Mouse (Mus musculus) embryonic facial prominence, embryonic 15.5 days (tissue): ENCODE measurements at regions not wholly inside any gene's neighbourhood (a gene's known extent, or its start where the extent isn't known, plus 50 kb on each side); places are given as distances from the start of the nearest gene placed in this dataset.

Experiments
- ATAC-seq: fragments of 200-750 bp; cut with Nextera tagmentation; 2 replicates; pipeline ENCODE4 v1.8.0; 2017; ENCODE audit warnings: low read depth, moderate TSS enrichment; ENCODE audit not compliant: insufficient number of reproducible peaks, low FRiP score, low TSS enrichment
- H3K27ac ChIP-seq: fragments of 300-500 bp; sonication (generic); replicated peaks from 2 replicates; pipeline ENCODE4 v1.5.1; 2015; ENCODE audit warnings: mild to moderate bottlenecking, inconsistent platforms
- H3K27me3 ChIP-seq: fragments of 300-500 bp; sonication (generic); 2 replicates; pipeline ENCODE4 v1.6.1; 2015; ENCODE audit warnings: inconsistent platforms
- H3K36me3 ChIP-seq: fragments of 300-500 bp; sonication (generic); 2 replicates; pipeline ENCODE4 v1.6.1; 2015; ENCODE audit warnings: mild to moderate bottlenecking, inconsistent platforms
- H3K4me1 ChIP-seq: fragments of 300-500 bp; sonication (generic); 2 replicates; pipeline ENCODE4 v1.6.1; 2015; ENCODE audit warnings: inconsistent platforms
- H3K4me2 ChIP-seq: fragments of 300-500 bp; sonication (generic); replicated peaks from 2 replicates; pipeline ENCODE4 v1.6.1; 2015; ENCODE audit warnings: mild to moderate bottlenecking, inconsistent platforms
- H3K4me3 ChIP-seq: fragments of 300-500 bp; sonication (generic); replicated peaks from 2 replicates; pipeline ENCODE4 v1.5.1; 2015; ENCODE audit warnings: mild to moderate bottlenecking, inconsistent platforms
- H3K9ac ChIP-seq: fragments of 300-500 bp; sonication (generic); 2 replicates; pipeline ENCODE4 v1.6.1; 2015; ENCODE audit warnings: inconsistent platforms
- H3K9me3 ChIP-seq: fragments of 300-500 bp; sonication (generic); replicated peaks from 2 replicates; pipeline ENCODE4 v1.6.1; 2016; ENCODE audit warnings: inconsistent platforms
- WGBS: fragments of 180-500 bp; shearing (Covaris S2); methylation state at CpG from one replicate; pipeline ENCODE4 v1.1.7; 2015; 5-methylcytosine and 5-hydroxymethylcytosine counted together

GRCm38 (mm10) chr1:61221131-61221530 is 243.4 kb downstream of the Icos start:
- H3K4me3 ChIP-seq = no peak overlapping the region
- no peak overlapping the region for H3K9ac ChIP-seq
- ATAC-seq = no peak
- no peaks in the 10 kb centered on the region for H3K27me3 ChIP-seq
- H3K4me2 ChIP-seq = no peak overlapping the region
- H3K36me3 ChIP-seq = no peaks in the 10 kb centered on the region
- no peaks in the 10 kb centered on the region for H3K4me1 ChIP-seq
- 62% methylated on average over 1 of the region's 1 CpGs for WGBS
- H3K27ac ChIP-seq = no peak overlapping the region
- H3K9me3 ChIP-seq = no peaks in the 10 kb centered on the region

GRCm38 (mm10) chr1:61228942-61229341 is 251.2 kb downstream of the Icos start:
- 46% methylated on average over 4 of the region's 4 CpGs for WGBS
- no peak for ATAC-seq

GRCm38 (mm10) chr1:61233001-61233400 is 255.3 kb downstream of the Icos start:
- Histone ChIP-seq H3K4me2 (no peak overlapping the region), H3K9ac (no peak overlapping the region), H3K9me3 (no peaks in the 10 kb centered on the region), H3K36me3 (no peaks in the 10 kb centered on the region), H3K27me3 (no peaks in the 10 kb centered on the region), H3K4me1 (peaks cover 9% of the 10 kb centered on the region), H3K4me3 (no peak overlapping the region), H3K27ac (no peak overlapping the region)
- ATAC-seq = no peak
- WGBS = 26% methylated on average over 1 of the region's 1 CpGs

More at GRCm38 (mm10) chr1:61228942-61229341, 251.2 kb downstream of the Icos start:
- no peak overlapping the region for H3K4me3 ChIP-seq
- no peaks in the 10 kb centered on the region for H3K9me3 ChIP-seq
- no peak overlapping the region for H3K4me2 ChIP-seq
- H3K27ac ChIP-seq = no peak overlapping the region
- no peaks in the 10 kb centered on the region for H3K36me3 ChIP-seq
- H3K4me1 ChIP-seq = peaks cover 3% of the 10 kb centered on the region
- no peak overlapping the region for H3K9ac ChIP-seq
- H3K27me3 ChIP-seq = no peaks in the 10 kb centered on the region

- no peak for ATAC-seq
- 0 out of 2 replicates have a peak overlapping the region, but pooled peaks have one; percentile 10 for H3K4me3 ChIP-seq
- peaks cover 9% of the 10 kb centered on the region for H3K4me1 ChIP-seq
- WGBS = 8% methylated on average over 10 of the region's 10 CpGs
- H3K27ac ChIP-seq = no peak overlapping the region
- no peaks in the 10 kb centered on the region for H3K27me3 ChIP-seq
- H3K36me3 ChIP-seq = no peaks in the 10 kb centered on the region
- H3K9me3 ChIP-seq = no peaks in the 10 kb centered on the region
- peak overlapping the region; percentile 37 for H3K4me2 ChIP-seq
- H3K9ac ChIP-seq = no peak overlapping the region
Measured at GRCm38 (mm10) chr1:61233476-61234297, 256.0 kb downstream of the Icos start.

- 4% methylated on average over 1 of the region's 1 CpGs for WGBS
- Histone ChIP-seq H3K4me2 (peak overlapping the region; percentile 37), H3K4me3 (no peak overlapping the region), H3K4me1 (peaks cover 9% of the 10 kb centered on the region), H3K9me3 (no peaks in the 10 kb centered on the region), H3K27me3 (no peaks in the 10 kb centered on the region), H3K36me3 (no peaks in the 10 kb centered on the region), H3K27ac (no peak overlapping the region), H3K9ac (no peak overlapping the region)
- ATAC-seq = no peak
Measured at GRCm38 (mm10) chr1:61234298-61234682, 256.6 kb downstream of the Icos start.

GRCm38 (mm10) chr1:61236511-61236910 is 258.8 kb downstream of the Icos start:
- Histone ChIP-seq H3K4me2 (no peak overlapping the region), H3K27ac (no peak overlapping the region), H3K4me1 (peaks cover 9% of the 10 kb centered on the region), H3K27me3 (no peaks in the 10 kb centered on the region), H3K4me3 (no peak overlapping the region), H3K9me3 (no peaks in the 10 kb centered on the region), H3K9ac (no peak overlapping the region), H3K36me3 (no peaks in the 10 kb centered on the region)
- 69% methylated on average over 2 of the region's 2 CpGs for WGBS
- ATAC-seq = no peak

GRCm38 (mm10) chr1:61238668-61239067 is 260.9 kb downstream of the Icos start:
- H3K9me3 ChIP-seq = no peaks in the 10 kb centered on the region
- H3K27ac ChIP-seq = no peak overlapping the region
- WGBS = 83% methylated on average over 3 of the region's 3 CpGs
- ATAC-seq = no peak
- peaks cover 9% of the 10 kb centered on the region for H3K4me1 ChIP-seq
- no peaks in the 10 kb centered on the region for H3K27me3 ChIP-seq
- H3K4me2 ChIP-seq = no peak overlapping the region
- no peak overlapping the region for H3K4me3 ChIP-seq
- H3K9ac ChIP-seq = no peak overlapping the region
- no peaks in the 10 kb centered on the region for H3K36me3 ChIP-seq

GRCm38 (mm10) chr1:61257561-61257960 is 279.8 kb downstream of the Icos start:
- Histone ChIP-seq H3K9ac (no peak overlapping the region), H3K4me3 (no peak overlapping the region), H3K4me2 (no peak overlapping the region), H3K9me3 (no peaks in the 10 kb centered on the region), H3K27ac (no peak overlapping the region), H3K4me1 (no peaks in the 10 kb centered on the region), H3K36me3 (no peaks in the 10 kb centered on the region), H3K27me3 (no peaks in the 10 kb centered on the region)
- ATAC-seq = no peak

GRCm38 (mm10) chr1:61263466-61263865 is 285.7 kb downstream of the Icos start:
- Histone ChIP-seq H3K36me3 (no peaks in the 10 kb centered on the region), H3K9ac (no peak overlapping the region), H3K4me1 (peaks cover 10% of the 10 kb centered on the region; the same call in 1 of the 2 replicates), H3K4me2 (no peak overlapping the region), H3K27ac (no peak overlapping the region), H3K27me3 (peaks cover 4% of the 10 kb centered on the region; the same call in 1 of the 2 replicates), H3K9me3 (no peaks in the 10 kb centered on the region), H3K4me3 (no peak overlapping the region)
- WGBS = 58% methylated on average over 10 of the region's 10 CpGs
- ATAC-seq = no peak

GRCm38 (mm10) chr1:61265706-61266127 is 288.0 kb downstream of the Icos start:
- Histone ChIP-seq H3K27me3 (peaks cover 4% of the 10 kb centered on the region; the same call in 1 of the 2 replicates), H3K9ac (no peak overlapping the region), H3K9me3 (no peaks in the 10 kb centered on the region), H3K27ac (no peak overlapping the region), H3K4me3 (no peak overlapping the region), H3K4me1 (peaks cover 10% of the 10 kb centered on the region; the same call in 1 of the 2 replicates), H3K36me3 (no peaks in the 10 kb centered on the region), H3K4me2 (no peak overlapping the region)
- WGBS = 18% methylated on average over 4 of the region's 4 CpGs
- ATAC-seq = peak; percentile 67; the same call in 1 of the 2 replicates

GRCm38 (mm10) chr1:61273843-61274242 is 296.1 kb downstream of the Icos start:
- H3K27ac ChIP-seq = no peak overlapping the region
- ATAC-seq = no peak
- H3K9ac ChIP-seq = no peak overlapping the region
- no peaks in the 10 kb centered on the region for H3K9me3 ChIP-seq
- no peak overlapping the region for H3K4me3 ChIP-seq
- no peak overlapping the region for H3K4me2 ChIP-seq
- H3K27me3 ChIP-seq = no peaks in the 10 kb centered on the region
- 80% methylated on average over 4 of the region's 4 CpGs for WGBS
- no peaks in the 10 kb centered on the region for H3K36me3 ChIP-seq
- H3K4me1 ChIP-seq = no peaks in the 10 kb centered on the region

- WGBS = 85% methylated on average over 1 of the region's 1 CpGs
- Histone ChIP-seq H3K27me3 (no peaks in the 10 kb centered on the region), H3K4me1 (no peaks in the 10 kb centered on the region), H3K4me2 (no peak overlapping the region), H3K9ac (no peak overlapping the region), H3K4me3 (no peak overlapping the region), H3K9me3 (no peaks in the 10 kb centered on the region), H3K27ac (no peak overlapping the region), H3K36me3 (no peaks in the 10 kb centered on the region)
- ATAC-seq = no peak
Measured at GRCm38 (mm10) chr1:61274244-61274643, 296.5 kb downstream of the Icos start.
